Mouse (Mus musculus): ENCODE results near the gene Gbp2b. TPM values are rescaled to one million over a fixed set of nuclear protein-coding genes. Genes with fewer than 3 reads are reported as not detected.

Gene Gbp2b
- polyA plus RNA-seq, 1 experiment from 2014 or later, result not detected

- H3K27ac ChIP-seq (replicated peaks), result no peak overlapping the region
- ATAC-seq (ENCODE audit: low FRiP score, low read depth), result no peak
- 89% methylated on average over 4 of the region's 4 CpGs for WGBS
Observed at GRCm38 (mm10) chr3:142578342-142578741, 16.3 kb upstream of the Gbp2b start.

GRCm38 (mm10) chr3:142583067-142583466, 11.6 kb upstream of the Gbp2b start:
- Histone ChIP-seq H3K27ac (replicated peaks) (no peak overlapping the region), H3K36me3 (no peaks in the 10 kb centered on the region), H3K27me3 (no peaks in the 10 kb centered on the region), H3K9me3 (no peaks in the 10 kb centered on the region), H3K4me1 (replicated peaks) (no peaks in the 10 kb centered on the region), H3K9ac (no peak overlapping the region), H3K4me2 (no peak overlapping the region), H3K4me3 (no peak overlapping the region)
- WGBS, result 90% methylated on average over 4 of the region's 4 CpGs
- no peak for ATAC-seq (ENCODE audit: low FRiP score, low read depth)

More at GRCm38 (mm10) chr3:142578342-142578741, 16.3 kb upstream of the Gbp2b start:
- Histone ChIP-seq H3K4me3 (no peak overlapping the region), H3K27me3 (no peaks in the 10 kb centered on the region), H3K4me2 (no peak overlapping the region), H3K4me1 (replicated peaks) (no peaks in the 10 kb centered on the region), H3K36me3 (no peaks in the 10 kb centered on the region), H3K9me3 (no peaks in the 10 kb centered on the region), H3K9ac (no peak overlapping the region)

- H3K9me3 ChIP-seq, result no peaks in the 10 kb centered on the region
- no peaks in the 10 kb centered on the region for H3K4me1 ChIP-seq (replicated peaks)
- H3K27me3 ChIP-seq, result no peaks in the 10 kb centered on the region
- H3K9ac ChIP-seq, result no peak overlapping the region
- no peak overlapping the region for H3K27ac ChIP-seq (replicated peaks)
- H3K36me3 ChIP-seq, result no peaks in the 10 kb centered on the region
- no peak overlapping the region for H3K4me2 ChIP-seq
- H3K4me3 ChIP-seq, result no peak overlapping the region
- ATAC-seq (ENCODE audit: low FRiP score, low read depth), result no peak
Observed at GRCm38 (mm10) chr3:142587386-142587785, 7.3 kb upstream of the Gbp2b start.

GRCm38 (mm10) chr3:142588888-142589287, 5.8 kb upstream of the Gbp2b start:
- no peaks in the 10 kb centered on the region for H3K36me3 ChIP-seq
- no peak overlapping the region for H3K27ac ChIP-seq (replicated peaks)
- no peak overlapping the region for H3K4me2 ChIP-seq
- no peak overlapping the region for H3K9ac ChIP-seq
- no peak for ATAC-seq (ENCODE audit: low FRiP score, low read depth)
- no peak overlapping the region for H3K4me3 ChIP-seq
- H3K9me3 ChIP-seq, result no peaks in the 10 kb centered on the region
- no peaks in the 10 kb centered on the region for H3K4me1 ChIP-seq (replicated peaks)
- 68% methylated on average over 2 of the region's 2 CpGs for WGBS
- H3K27me3 ChIP-seq, result no peaks in the 10 kb centered on the region

- no peak overlapping the region for H3K9ac ChIP-seq
- no peak for ATAC-seq (ENCODE audit: low FRiP score, low read depth)
- no peaks in the 10 kb centered on the region for H3K4me1 ChIP-seq (replicated peaks)
- no peaks in the 10 kb centered on the region for H3K27me3 ChIP-seq
- H3K27ac ChIP-seq (replicated peaks), result no peak overlapping the region
- whole genome bisulfite sequencing, result 81% methylated on average over 4 of the region's 4 CpGs
- no peaks in the 10 kb centered on the region for H3K36me3 ChIP-seq
- H3K9me3 ChIP-seq, result no peaks in the 10 kb centered on the region
- no peak overlapping the region for H3K4me2 ChIP-seq
- no peak overlapping the region for H3K4me3 ChIP-seq
Observed at GRCm38 (mm10) chr3:142590431-142591067, 4.1 kb upstream of the Gbp2b start.

- Histone ChIP-seq H3K27ac (replicated peaks) (no peak overlapping the region), H3K9ac (no peak overlapping the region), H3K4me2 (no peak overlapping the region), H3K36me3 (no peaks in the 10 kb centered on the region), H3K27me3 (no peaks in the 10 kb centered on the region), H3K4me3 (no peak overlapping the region), H3K4me1 (replicated peaks) (no peaks in the 10 kb centered on the region), H3K9me3 (no peaks in the 10 kb centered on the region)
- 83% methylated on average over 3 of the region's 3 CpGs for WGBS
- no peak for ATAC-seq (ENCODE audit: low FRiP score, low read depth)
Observed at GRCm38 (mm10) chr3:142597923-142598322, 3.3 kb downstream of the Gbp2b start.

GRCm38 (mm10) chr3:142601675-142602074, 7.0 kb downstream of the Gbp2b start:
- no peak for ATAC-seq (ENCODE audit: low FRiP score, low read depth)
- Histone ChIP-seq H3K9ac (no peak overlapping the region), H3K27me3 (no peaks in the 10 kb centered on the region), H3K4me2 (no peak overlapping the region), H3K4me3 (no peak overlapping the region), H3K36me3 (no peaks in the 10 kb centered on the region), H3K4me1 (replicated peaks) (no peaks in the 10 kb centered on the region), H3K9me3 (no peaks in the 10 kb centered on the region), H3K27ac (replicated peaks) (no peak overlapping the region)

- H3K27me3 ChIP-seq, result no peaks in the 10 kb centered on the region
- H3K4me3 ChIP-seq, result no peak overlapping the region
- H3K9ac ChIP-seq, result no peak overlapping the region
- no peaks in the 10 kb centered on the region for H3K4me1 ChIP-seq (replicated peaks)
- H3K36me3 ChIP-seq, result no peaks in the 10 kb centered on the region
- no peak overlapping the region for H3K4me2 ChIP-seq
- H3K9me3 ChIP-seq, result no peaks in the 10 kb centered on the region
- 80% methylated on average over 3 of the region's 3 CpGs for WGBS
- ATAC-seq (ENCODE audit: low FRiP score, low read depth), result no peak
- H3K27ac ChIP-seq (replicated peaks), result no peak overlapping the region
Observed at GRCm38 (mm10) chr3:142618658-142619057, 24.0 kb downstream of the Gbp2b start.

- Histone ChIP-seq H3K9me3 (no peaks in the 10 kb centered on the region), H3K27me3 (no peaks in the 10 kb centered on the region), H3K4me1 (replicated peaks) (no peaks in the 10 kb centered on the region), H3K27ac (replicated peaks) (no peak overlapping the region), H3K4me2 (no peak overlapping the region), H3K9ac (no peak overlapping the region), H3K36me3 (no peaks in the 10 kb centered on the region), H3K4me3 (no peak overlapping the region)
- WGBS, result 42% methylated on average over 1 of the region's 1 CpGs
- no peak for ATAC-seq (ENCODE audit: low FRiP score, low read depth)
Observed at GRCm38 (mm10) chr3:142619606-142620005, 25.0 kb downstream of the Gbp2b start.

- no peak within 1 kb of the TSS for H3K27ac ChIP-seq (replicated peaks)
- H3K4me3 ChIP-seq, result no peak within 1 kb of the TSS
- H3K36me3 ChIP-seq, result no peaks in the 10 kb centered on the region
- H3K4me1 ChIP-seq (replicated peaks), result no peaks in the 10 kb centered on the region
- H3K9ac ChIP-seq, result no peak within 1 kb of the TSS
- 76% methylated on average over 4 of the region's 4 CpGs for WGBS
- no peaks in the 10 kb centered on the region for H3K27me3 ChIP-seq
- no peak for ATAC-seq (ENCODE audit: low FRiP score, low read depth)
- no peaks in the 10 kb centered on the region for H3K9me3 ChIP-seq
- peak within 1 kb of the TSS; percentile 30; the same call in 1 of the 2 replicates for H3K4me2 ChIP-seq
Observed at GRCm38 (mm10) chr3:142620111-142620955, 25.7 kb downstream of the Gbp2b start, which contains the start of gene Gbp2. Gene Gbp2 (plus strand): TSS chr3:142620602.

- Histone ChIP-seq H3K4me1 (replicated peaks) (no peaks in the 10 kb centered on the region), H3K36me3 (no peaks in the 10 kb centered on the region), H3K9me3 (no peaks in the 10 kb centered on the region), H3K27ac (replicated peaks) (no peak overlapping the region), H3K9ac (no peak overlapping the region), H3K4me2 (no peak overlapping the region), H3K4me3 (no peak overlapping the region), H3K27me3 (no peaks in the 10 kb centered on the region)
- WGBS, result 51% methylated on average over 3 of the region's 3 CpGs
- ATAC-seq (ENCODE audit: low FRiP score, low read depth), result no peak
Observed at GRCm38 (mm10) chr3:142620956-142621562, 26.4 kb downstream of the Gbp2b start.

GRCm38 (mm10) chr3:142630385-142630784, 35.7 kb downstream of the Gbp2b start:
- no peak for ATAC-seq (ENCODE audit: low FRiP score, low read depth)

More at GRCm38 (mm10) chr3:142630385-142630784, 35.7 kb downstream of the Gbp2b start:
- H3K36me3 ChIP-seq, result no peaks in the 10 kb centered on the region
- H3K9ac ChIP-seq, result no peak overlapping the region
- H3K27me3 ChIP-seq, result no peaks in the 10 kb centered on the region
- no peaks in the 10 kb centered on the region for H3K9me3 ChIP-seq
- 90% methylated on average over 8 of the region's 8 CpGs for WGBS
- no peaks in the 10 kb centered on the region for H3K4me1 ChIP-seq (replicated peaks)
- no peak overlapping the region for H3K4me2 ChIP-seq
- H3K4me3 ChIP-seq, result no peak overlapping the region
- no peak overlapping the region for H3K27ac ChIP-seq (replicated peaks)
